Mouse (Mus musculus) bone marrow macrophage, adult 2 months (primary cell): Measurements from ENCODE around the gene Zkscan17.

Source experiments
- CTCF ChIP-seq: IDR thresholded peaks from 2 replicates; pipeline ENCODE4 v1.5.1; 2012; ENCODE audit warnings: low read depth, mild to moderate bottlenecking, low read length, moderate library complexity
- POLR2A ChIP-seq: IDR thresholded peaks from 2 replicates; pipeline ENCODE4 v1.6.1; 2012; ENCODE audit warnings: mild to moderate bottlenecking, low read depth, low read length, borderline replicate concordance

GRCm38 (mm10) chr11:59450230-59450771 lies 76.2 kb downstream of the Zkscan17 start:
- no peak for TF ChIP-seq CTCF
- no peak for TF ChIP-seq POLR2A
